In the genomic region with DNA sequence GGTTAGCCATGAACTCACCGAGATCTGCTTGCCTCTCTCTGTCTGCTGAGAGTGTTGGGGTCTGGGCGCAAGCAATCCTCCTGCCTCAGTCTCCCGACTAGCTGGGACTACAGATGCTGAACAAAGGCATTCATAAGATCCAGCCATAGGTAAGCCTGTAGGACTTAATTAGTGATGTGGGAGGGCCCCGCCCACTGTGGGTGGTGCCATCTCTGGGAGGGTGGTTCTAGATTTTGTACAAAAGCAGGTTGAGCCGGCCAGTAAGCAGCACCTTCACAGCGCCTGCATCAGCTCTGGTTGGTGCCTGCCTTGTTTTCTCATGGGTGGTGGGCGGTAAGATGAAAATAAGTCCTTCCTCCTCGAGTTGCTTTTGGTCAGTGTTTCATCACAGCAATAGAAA, we compare ENCODE assay signal across 16 mouse cellular contexts. TPM values are rescaled to one million over a fixed set of nuclear protein-coding genes. Genes with fewer than 3 reads are reported as not detected.
DNase-seq lines count a peak whose midpoint lies in the region; ATAC-seq lines count a peak whose summit lies in the region.
"Had no signal": no experiment of that assay in that cellular context is flagged by ENCODE, and none has a peak within 500 bp of the region (broad histone marks: within the 10 kb centered on the region; RNA-seq: fewer than 3 reads in every experiment).

No protein-coding gene starts in this region.

- peak; percentile 81 for DNase-seq in heart, adult 11 months
- DNase-seq in heart, adult 8-10 months (ENCODE audit: low spot score) = no peak
- peak; percentile 27 for DNase-seq in lung, postnatal 36 days
- DNase-seq in lung, postnatal 25 days (ENCODE audit: low spot score) = no peak
- DNase-seq in WW6 (ENCODE audit: low read depth, low spot score) = peak; percentile 77
- DNase-seq in cerebellum, postnatal 10 days = no peak
- DNase-seq in heart, postnatal 4 days = no peak
- DNase-seq: B cell, adult 2 months; cerebellum, adult 11 months; cerebellum, postnatal 36 days; retina, postnatal 1 day had no signal

- ATAC-seq in megakaryocyte-erythroid progenitor cell, adult 5-6 weeks (replicated peaks; ENCODE audit: low FRiP score, low TSS enrichment, poor library complexity, severe bottlenecking) = peak; percentile 59; the same call in 1 of the 2 replicates
- ATAC-seq: intestine, postnatal 0 days; midbrain, embryonic 13.5 days had no signal

RNA-seq across cellular contexts. Expression of gene Depdc7, which starts 3.6 kb away (rescaled TPM):
- 1 to 10 TPM in 3 of 4 experiments, under 1 TPM in 1; 0.57 to 1.8 (median 1.2) TPM for total RNA-seq in heart, adult 8-10 months (2022)
- not detected in 2 replicates for total RNA-seq in megakaryocyte-erythroid progenitor cell, adult 5-6 weeks (2014; fragmentation: Nextera tagmentation)
- total RNA-seq in megakaryocyte-erythroid progenitor cell, adult 5-6 weeks (2017) = 0.84 TPM in 1 of 2 replicates, not detected in the other
- 1 to 10 TPM; 2.7 to 2.8 TPM for total RNA-seq in heart, postnatal 4 days (2021)

RNA-seq across cellular contexts. Expression of gene Pin1rt1, which starts 30.1 kb away (rescaled TPM):
- total RNA-seq in heart, adult 8-10 months (2022) = not detected
- total RNA-seq in megakaryocyte-erythroid progenitor cell, adult 5-6 weeks (2014; fragmentation: Nextera tagmentation) = not detected in 2 replicates
- total RNA-seq in megakaryocyte-erythroid progenitor cell, adult 5-6 weeks (2017) = not detected in 2 replicates
- not detected for total RNA-seq in heart, postnatal 4 days (2021)
- total RNA-seq: layer of hippocampus, adult 18-20 months; neutrophil, adult 5-6 weeks had no signal

RNA-seq across cellular contexts. Expression of gene Tcp11l1, which starts 34.3 kb away (rescaled TPM):
- total RNA-seq in heart, adult 8-10 months (2022) = 10 to 100 TPM in 2 of 4 experiments, 1 to 10 TPM in 2; 8.4 to 10.7 (median 9.7) TPM
- total RNA-seq in megakaryocyte-erythroid progenitor cell, adult 5-6 weeks (2014; fragmentation: Nextera tagmentation) = 2.3 and 3.0 TPM in 2 replicates
- 0.99 and 2.7 TPM in 2 replicates for total RNA-seq in megakaryocyte-erythroid progenitor cell, adult 5-6 weeks (2017)
- total RNA-seq in heart, postnatal 4 days (2021) = 10 to 100 TPM in 1 of 2 experiments, 1 to 10 TPM in 1; 7.3 to 10.3 TPM

Comparison
In these comparisons a context has a peak if more than half of its experiments do, and no peak if none do; other contexts are left out.
1. DNase-seq: peak in heart, adult 11 months (single experiment), lung, postnatal 36 days (single experiment) and WW6 (single experiment); none in heart, adult 8-10 months (single experiment), lung, postnatal 25 days (single experiment), cerebellum, postnatal 10 days (0 of 2) and heart, postnatal 4 days (single experiment).